Mouse (Mus musculus) cerebellum, adult 11 months (tissue): ENCODE data around the gene Rasl10a.

Experiments used
- DNase-seq: peaks from one replicate; pipeline ENCODE4 v3.0.0; 2022

Rasl10a gene

GRCm38 (mm10) chr11:5057856-5058641, at the start of gene Rasl10a:
TSS of gene Rasl10a (plus strand) at chr11:5058128.
- DNase-seq: no peak

GRCm38 (mm10) chr11:5008867-5009266, 49.1 kb upstream of the Rasl10a start:
- no peak for DNase-seq

DNA sequence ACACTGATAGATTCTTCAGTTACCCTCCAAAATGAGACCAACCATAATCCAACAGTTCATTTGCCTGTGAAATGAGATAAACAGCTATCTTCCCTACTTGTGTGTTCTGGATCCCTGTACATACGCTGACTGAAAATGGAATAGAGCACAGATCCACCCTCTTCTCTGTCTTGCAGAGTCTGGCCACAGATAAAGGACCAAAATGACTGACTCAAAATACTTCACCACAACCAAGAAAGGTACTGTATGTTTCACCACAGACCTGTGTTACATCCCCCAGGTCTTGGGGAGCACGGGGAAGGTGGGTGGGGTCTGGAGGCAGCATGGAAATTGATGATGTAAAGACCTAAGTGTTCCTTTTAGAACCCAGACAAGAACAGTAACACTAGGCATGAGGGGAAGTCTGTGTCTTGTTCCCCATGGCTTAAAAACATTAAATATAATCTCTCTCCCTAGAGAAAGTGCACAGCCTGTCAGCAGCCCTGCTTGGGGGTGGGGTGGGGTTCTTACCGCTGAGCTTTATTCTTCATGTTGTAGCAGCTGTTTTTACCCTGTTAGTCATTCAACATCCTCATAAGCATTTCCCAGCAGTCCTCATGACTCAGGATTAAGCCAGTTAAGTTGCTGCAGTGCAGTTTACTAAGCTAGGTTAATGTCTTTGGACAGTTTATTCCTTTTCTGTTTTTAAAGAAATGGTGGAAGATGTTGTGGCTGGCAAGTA, 48.4 kb upstream of the Rasl10a start:
- DNase-seq: no peak

DNA sequence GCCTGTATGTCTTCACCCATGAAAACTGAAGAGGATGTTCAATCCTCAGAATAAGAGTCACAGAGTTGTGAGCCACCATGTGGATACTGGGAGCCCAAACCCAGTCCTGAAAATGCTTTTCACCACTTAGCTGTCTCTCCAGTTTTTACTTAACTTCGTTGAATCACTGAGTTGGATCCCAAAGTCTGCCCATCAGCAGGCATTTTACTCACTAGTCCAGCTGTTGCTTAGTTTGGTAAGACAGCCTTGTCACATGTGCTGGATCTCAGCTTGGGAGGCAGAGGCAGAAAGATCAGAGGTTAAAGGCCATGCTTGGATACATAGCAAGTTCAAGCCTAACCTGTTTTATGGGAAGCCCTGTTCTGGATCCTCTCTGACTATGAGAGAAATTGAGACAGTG, 47.7 kb upstream of the Rasl10a start:
- DNase-seq: no peak

GRCm38 (mm10) chr11:5011480-5011879, 46.4 kb upstream of the Rasl10a start:
- DNase-seq: no peak

- DNase-seq: no peak
These were observed 45.7 kb upstream of the Rasl10a start for GRCm38 (mm10) chr11:5012213-5012715.

DNA sequence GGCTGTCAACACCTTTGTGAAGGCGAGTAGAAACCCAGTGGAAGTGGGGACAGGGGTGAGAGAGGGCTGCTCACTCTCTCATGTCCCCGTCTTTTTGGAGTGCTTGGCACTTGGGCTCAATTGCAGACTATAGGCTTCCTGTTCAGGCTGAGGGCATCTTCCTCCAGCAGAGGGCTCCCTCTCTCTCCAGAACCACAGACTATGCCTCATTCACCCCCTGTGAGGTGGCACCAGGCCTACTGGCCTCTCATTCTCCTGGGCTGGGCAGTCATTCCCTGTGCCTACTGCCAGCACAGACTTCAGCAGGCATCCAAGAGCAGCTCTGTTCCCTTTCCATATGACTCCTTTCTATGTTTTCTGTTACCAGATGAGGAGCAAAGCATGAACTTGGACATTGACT, 42.2 kb upstream of the Rasl10a start:
- DNase-seq: peak; percentile 91

GRCm38 (mm10) chr11:5016286-5016685, 41.6 kb upstream of the Rasl10a start:
- no peak for DNase-seq

DNA sequence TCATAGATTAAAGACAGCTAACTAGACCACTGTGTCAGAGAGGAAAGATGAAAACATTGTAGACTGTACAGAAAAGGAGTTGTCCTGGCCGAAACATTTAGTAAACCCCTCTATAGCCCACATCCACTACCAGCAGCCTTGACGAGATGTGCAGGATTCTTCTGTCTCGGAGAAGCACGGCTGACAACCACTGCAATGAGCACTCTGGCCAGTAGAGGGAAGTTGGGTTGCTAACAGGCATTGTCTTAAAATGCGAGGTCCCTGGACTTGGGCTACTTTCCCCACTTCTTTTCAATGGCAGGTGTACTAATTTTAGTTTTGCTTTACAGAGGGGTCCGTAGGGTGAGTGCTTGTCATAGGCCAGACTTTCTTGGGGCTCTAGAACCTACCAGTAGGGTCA, 40.4 kb upstream of the Rasl10a start:
- no peak for DNase-seq

DNA sequence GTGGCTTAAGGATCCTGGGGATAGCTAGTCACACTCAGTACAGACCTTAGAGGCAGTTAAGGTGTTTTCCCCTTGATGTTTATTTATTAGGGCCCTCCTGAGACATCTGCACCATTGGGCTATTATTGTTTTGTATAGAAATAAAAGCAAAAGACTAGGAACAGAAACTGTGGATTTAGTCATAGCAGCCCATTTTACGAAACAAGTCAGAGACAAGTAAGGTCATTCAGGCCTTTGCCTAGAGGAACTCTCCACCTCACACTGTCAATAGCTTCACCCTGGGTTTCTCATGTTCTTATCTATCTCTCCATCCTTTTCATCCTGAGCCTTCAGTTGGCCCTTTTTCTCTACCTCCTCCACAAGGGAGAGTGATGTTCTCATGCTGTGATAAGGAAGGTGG, 32.8 kb upstream of the Rasl10a start:
- DNase-seq: no peak

DNA sequence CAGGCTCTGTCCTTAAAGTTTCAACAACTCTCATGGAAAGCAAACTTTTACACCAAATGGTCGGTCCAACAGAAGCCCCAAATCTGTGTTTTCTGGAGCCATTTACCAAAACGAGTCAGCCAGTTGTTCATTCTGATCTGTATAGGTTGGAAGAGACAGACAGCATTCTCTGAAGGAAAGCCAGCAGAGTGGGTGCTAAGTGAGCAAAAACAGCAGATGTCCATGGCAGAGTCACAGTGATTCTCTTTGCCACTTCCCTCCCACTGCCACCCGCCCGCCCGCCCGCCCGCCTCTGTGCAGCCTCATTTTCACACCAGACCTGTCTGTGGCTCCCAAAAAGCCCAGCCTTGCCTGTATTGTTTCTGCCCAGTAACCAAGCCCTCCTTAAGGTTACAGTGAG, 29.7 kb upstream of the Rasl10a start:
- DNase-seq: no peak

DNA sequence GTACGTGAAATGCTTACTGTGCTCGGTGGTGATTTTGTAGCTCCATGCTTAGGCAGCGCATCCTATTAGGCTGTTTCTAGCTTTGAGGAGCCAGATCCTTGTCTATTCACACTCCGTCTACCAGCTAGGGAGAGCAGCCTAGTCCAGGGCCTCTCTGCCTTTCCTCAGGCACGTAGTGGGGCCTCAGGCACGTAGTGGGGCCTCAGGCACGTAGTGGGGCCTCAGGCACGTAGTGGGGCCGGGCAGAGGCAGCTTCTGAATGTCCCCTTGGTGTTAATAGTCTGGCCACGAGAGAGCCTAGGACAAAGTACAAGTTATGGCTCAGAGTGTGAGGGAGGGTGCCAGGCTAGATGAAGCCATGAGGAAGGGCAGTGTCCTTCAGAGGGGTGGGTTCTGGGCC, 25.2 kb upstream of the Rasl10a start:
- no peak for DNase-seq

DNA sequence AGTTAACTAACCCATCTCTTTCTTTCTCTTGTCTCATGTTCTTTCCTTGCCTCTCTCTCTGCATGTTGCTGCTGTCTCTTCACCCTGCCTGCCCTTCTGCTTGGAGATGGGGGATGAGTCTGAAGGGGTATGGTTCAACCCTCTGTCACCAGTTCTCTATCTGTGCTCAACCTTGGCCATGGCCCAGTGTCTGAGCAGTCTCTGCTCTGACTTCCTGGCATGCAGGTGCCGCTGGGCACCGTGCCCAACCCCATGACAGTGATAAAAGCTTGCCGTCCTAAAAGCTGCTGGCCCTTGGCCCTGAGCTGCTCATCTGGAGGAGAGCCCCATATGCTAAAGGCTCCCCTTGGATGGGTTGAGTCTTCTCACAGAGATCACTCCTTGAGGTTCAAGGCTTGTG, 24.8 kb upstream of the Rasl10a start:
- peak; percentile 65 for DNase-seq

GRCm38 (mm10) chr11:5035421-5035820, 22.5 kb upstream of the Rasl10a start:
- no peak for DNase-seq

GRCm38 (mm10) chr11:5037146-5037854, 20.6 kb upstream of the Rasl10a start:
- DNase-seq: peak; percentile 72

- DNase-seq: no peak
These were observed 17.3 kb upstream of the Rasl10a start for GRCm38 (mm10) chr11:5040585-5040984.

- no peak for DNase-seq
These were observed 16.7 kb upstream of the Rasl10a start for GRCm38 (mm10) chr11:5041144-5041780.

DNA sequence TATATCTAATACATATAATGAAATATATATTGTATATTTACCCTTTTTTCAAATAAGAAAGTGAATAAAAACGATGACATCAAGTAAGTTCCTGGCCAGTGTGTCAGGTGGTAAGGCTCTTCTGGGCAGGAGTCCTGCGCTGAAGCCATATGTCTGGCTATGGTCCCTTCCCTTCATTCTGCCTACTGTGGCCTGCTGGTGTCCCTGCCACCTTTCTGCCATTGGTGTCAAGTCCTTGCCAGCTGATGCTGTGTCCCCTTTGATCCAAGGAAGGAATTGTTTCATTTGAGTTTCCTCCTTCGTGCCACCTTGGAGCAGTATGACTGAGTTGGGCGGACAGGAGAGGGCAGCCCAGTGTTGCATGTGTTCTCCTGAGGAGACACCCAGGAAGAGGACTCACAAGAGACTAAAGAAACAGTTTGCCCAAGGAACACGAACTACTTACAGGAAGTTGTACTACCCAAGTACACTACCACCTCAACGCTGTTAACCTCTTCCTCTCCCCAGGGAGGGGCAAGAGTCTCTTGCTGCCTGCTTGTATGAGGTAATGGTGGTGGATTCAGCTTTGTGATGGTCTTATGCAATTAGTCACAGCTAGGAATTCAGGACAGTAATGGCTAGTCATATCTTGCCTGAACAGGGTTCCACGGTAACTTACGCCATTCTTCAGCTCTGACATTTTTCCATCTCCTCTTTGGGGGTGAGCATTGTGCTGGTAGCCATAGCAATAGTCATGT, 15.1 kb upstream of the Rasl10a start:
- peak; percentile 31 for DNase-seq

- DNase-seq: no peak
These were observed 11.5 kb upstream of the Rasl10a start for GRCm38 (mm10) chr11:5046321-5046926.

DNA sequence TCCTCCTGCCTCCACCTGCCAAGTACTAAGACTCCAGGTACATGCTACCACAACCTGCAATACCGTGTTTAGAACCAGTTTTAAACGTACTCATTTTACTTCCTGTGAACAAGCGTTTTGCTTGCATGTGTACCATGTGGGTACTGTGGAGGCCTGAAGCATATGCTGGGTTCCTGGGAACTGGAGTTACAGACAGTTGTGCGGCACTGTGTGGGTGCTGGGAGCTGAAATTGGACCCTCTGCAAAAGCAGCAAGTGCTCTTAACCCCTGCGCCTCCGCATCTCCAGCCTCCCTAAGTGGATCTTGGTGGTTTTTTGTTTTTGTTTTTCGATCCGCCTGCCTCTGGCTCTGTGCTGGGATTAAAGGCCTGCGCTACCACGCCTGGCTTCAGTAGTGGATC, 6.3 kb upstream of the Rasl10a start:
- no peak for DNase-seq

- DNase-seq: no peak
These were observed 5.6 kb upstream of the Rasl10a start for GRCm38 (mm10) chr11:5052200-5052854.
